Mouse (Mus musculus) intestine, embryonic 16.5 days (tissue): ENCODE results near the gene Lyg1. TPM values are rescaled to one million over a fixed set of nuclear protein-coding genes. Genes with fewer than 3 reads are reported as not detected.
A peak's percentile ranks its signal among the peaks of the same experiment; 100 is the strongest.
"Not testable (repeated sequence)": the region's sequence is repeated elsewhere in the genome, so short reads cannot be mapped to it uniquely, and the experiment has no call there.

Experiments used
- ATAC-seq: fragments of 200-750 bp; cut with Nextera tagmentation; 2 replicates; pipeline ENCODE4 v1.8.0; 2017; ENCODE audit warnings: moderate TSS enrichment, moderate library complexity
- H3K27ac ChIP-seq: fragments of 300-500 bp; sonication (generic); 2 replicates; pipeline ENCODE4 v1.5.1; 2014; ENCODE audit warnings: mild to moderate bottlenecking, low read length
- H3K27me3 ChIP-seq: fragments of 300-500 bp; sonication (generic); replicated peaks from 2 replicates; pipeline ENCODE4 v1.6.1; 2014; ENCODE audit warnings: low read length, control low read depth, mixed read lengths; ENCODE audit not compliant: control insufficient read depth, insufficient read depth
- H3K36me3 ChIP-seq: fragments of 300-500 bp; sonication (generic); 2 replicates; pipeline ENCODE4 v1.6.1; 2014; ENCODE audit warnings: low read length, control low read depth; ENCODE audit not compliant: control insufficient read depth, insufficient read depth
- H3K4me1 ChIP-seq: fragments of 300-500 bp; sonication (generic); 2 replicates; pipeline ENCODE4 v1.6.1; 2014; ENCODE audit warnings: low read length, control low read depth, mixed read lengths; ENCODE audit not compliant: control insufficient read depth, insufficient read depth
- H3K4me2 ChIP-seq: fragments of 300-500 bp; sonication (generic); 2 replicates; pipeline ENCODE4 v1.6.1; 2014; ENCODE audit warnings: low read depth, low read length, control low read depth
- H3K4me3 ChIP-seq: fragments of 300-500 bp; sonication (generic); 2 replicates; pipeline ENCODE4 v1.5.1; 2014; ENCODE audit warnings: mild to moderate bottlenecking, low read length
- H3K9ac ChIP-seq: fragments of 300-500 bp; sonication (generic); 2 replicates; pipeline ENCODE4 v1.6.1; 2014; ENCODE audit warnings: low read depth, low read length
- H3K9me3 ChIP-seq: fragments of 300-500 bp; sonication (generic); 2 replicates; pipeline ENCODE4 v1.6.1; 2016; ENCODE audit warnings: low read length, control low read depth; ENCODE audit not compliant: control insufficient read depth
- WGBS: fragments of 180-500 bp; shearing (Covaris S2); extraction: QIAGEN DNeasy Blood & Tissue Kit; methylation state at CpG from one replicate; pipeline ENCODE4 v1.1.7; 2014; 5-methylcytosine and 5-hydroxymethylcytosine counted together
- polyA plus RNA-seq: library from polyadenylated mRNA; unstranded; fragments of >200 nt; fragmentation: Nextera tagmentation; extraction: Ambion mirVana; gene quantifications from 2 replicates; pipeline ENCODE4 v1.2.1, GENCODE M21; 2015

Gene Lyg1
- polyA plus RNA-seq, 1 experiment from 2014 or later = not detected

GRCm38 (mm10) chr1:37996226-37996625 lies 38.7 kb upstream of the Lyg1 start:
- H3K36me3 ChIP-seq = peaks cover 13% of the 10 kb centered on the region
- H3K4me1 ChIP-seq = peaks cover 17% of the 10 kb centered on the region
- no peaks in the 10 kb centered on the region for H3K27me3 ChIP-seq

GRCm38 (mm10) chr1:37987856-37988255 lies 30.3 kb upstream of the Lyg1 start:
- 77% methylated on average over 5 of the region's 5 CpGs for WGBS
- H3K4me1 ChIP-seq = no peaks in the 10 kb centered on the region
- no peak overlapping the region for H3K27ac ChIP-seq
- H3K4me3 ChIP-seq = no peak overlapping the region
- H3K9ac ChIP-seq = no peak overlapping the region
- H3K4me2 ChIP-seq = no peak overlapping the region
- peaks cover 23% of the 10 kb centered on the region for H3K36me3 ChIP-seq
- no peaks in the 10 kb centered on the region for H3K27me3 ChIP-seq
- H3K9me3 ChIP-seq = no peaks in the 10 kb centered on the region
- no peak for ATAC-seq

More at GRCm38 (mm10) chr1:37996226-37996625, 38.7 kb upstream of the Lyg1 start:
- ATAC-seq = no peak
- Histone ChIP-seq H3K4me2 (peak overlapping the region; percentile 78), H3K9me3 (no peaks in the 10 kb centered on the region), H3K27ac (peak overlapping the region; percentile 92; the same call in 1 of the 2 replicates), H3K9ac (peak overlapping the region; percentile 79), H3K4me3 (peak overlapping the region; percentile 94)
- WGBS = 44% methylated on average over 3 of the region's 3 CpGs

GRCm38 (mm10) chr1:37985764-37986323 lies 28.3 kb upstream of the Lyg1 start:
- H3K36me3 ChIP-seq = peaks cover 16% of the 10 kb centered on the region
- no peak overlapping the region for H3K9ac ChIP-seq
- no peak overlapping the region for H3K4me2 ChIP-seq
- H3K4me3 ChIP-seq = no peak overlapping the region
- no peaks in the 10 kb centered on the region for H3K27me3 ChIP-seq
- H3K27ac ChIP-seq = no peak overlapping the region
- ATAC-seq = no peak
- no peaks in the 10 kb centered on the region for H3K4me1 ChIP-seq
- no peaks in the 10 kb centered on the region for H3K9me3 ChIP-seq
- 84% methylated on average over 9 of the region's 9 CpGs for WGBS

DNA sequence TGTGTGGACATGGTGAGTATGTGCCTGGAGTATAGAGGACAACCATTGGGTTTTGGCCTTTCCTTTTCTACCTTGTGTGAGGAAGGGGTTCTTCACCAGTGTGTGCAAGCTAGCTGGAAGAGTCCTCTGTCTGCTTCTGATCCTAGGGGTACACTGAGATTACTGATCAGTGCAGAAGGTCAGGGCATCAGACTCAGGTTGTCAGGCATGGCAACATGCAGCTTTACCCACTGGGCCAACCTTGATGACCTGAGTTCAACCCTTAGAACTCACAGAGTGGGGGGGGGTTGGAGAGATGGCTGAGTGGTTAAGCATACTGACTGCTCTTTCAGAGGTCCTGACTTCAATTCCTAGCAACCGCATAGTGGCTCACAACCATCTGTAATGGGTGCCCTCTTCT lies 26.8 kb upstream of the Lyg1 start:
- Histone ChIP-seq H3K4me2 (no peak overlapping the region), H3K36me3 (peaks cover 13% of the 10 kb centered on the region), H3K4me1 (no peaks in the 10 kb centered on the region), H3K9me3 (no peaks in the 10 kb centered on the region), H3K27me3 (no peaks in the 10 kb centered on the region), H3K4me3 (no peak overlapping the region), H3K27ac (no peak overlapping the region), H3K9ac (no peak overlapping the region)
- 89% methylated on average over 1 of the region's 1 CpGs for WGBS
- ATAC-seq = no peak

DNA sequence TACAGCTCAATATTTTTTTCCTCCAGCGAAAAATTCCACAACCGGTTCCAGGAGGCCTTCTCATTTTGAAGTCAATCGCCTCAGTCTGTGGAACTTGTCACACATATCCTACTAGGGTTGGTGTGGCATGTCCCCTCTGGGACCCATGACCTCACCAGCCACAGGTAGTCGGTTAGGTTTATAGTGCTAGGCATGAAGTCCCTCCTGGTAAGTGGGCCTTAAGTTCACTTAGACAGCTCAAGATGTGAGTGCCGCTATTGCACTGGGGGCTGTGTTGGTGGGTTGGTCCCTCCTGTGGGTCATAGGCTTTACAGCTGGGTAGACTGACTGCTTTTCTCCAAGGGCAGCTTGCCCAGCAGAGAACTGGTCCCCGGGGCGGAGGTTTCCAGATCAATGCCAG lies 19.7 kb upstream of the Lyg1 start:
- no peak for ATAC-seq
- Histone ChIP-seq H3K9me3 (no peaks in the 10 kb centered on the region), H3K4me1 (no peaks in the 10 kb centered on the region), H3K4me2 (no peak overlapping the region), H3K27me3 (no peaks in the 10 kb centered on the region), H3K27ac (no peak overlapping the region), H3K9ac (no peak overlapping the region), H3K4me3 (no peak overlapping the region), H3K36me3 (no peaks in the 10 kb centered on the region)
- WGBS = 87% methylated on average over 7 of the region's 7 CpGs

DNA sequence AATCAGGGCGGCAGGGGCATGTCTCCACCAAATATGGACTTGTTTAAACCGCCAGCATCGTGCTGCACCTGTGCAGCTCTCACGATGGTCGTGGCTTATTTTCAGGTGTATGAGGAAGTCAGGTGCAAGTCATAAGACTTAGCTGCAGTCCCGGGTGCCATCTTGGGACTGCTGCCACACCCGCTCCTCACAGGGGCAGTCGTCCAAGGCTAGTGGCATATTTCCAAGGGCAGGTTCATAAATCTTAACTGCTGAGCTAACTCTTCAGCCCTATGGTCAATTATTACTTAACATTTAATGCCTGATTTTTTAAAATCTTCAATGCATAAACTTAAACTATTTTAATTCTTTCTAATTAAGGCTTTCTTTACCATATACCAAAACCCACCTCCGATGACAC lies 19.1 kb upstream of the Lyg1 start:
- not testable (repeated sequence) for H3K4me1 ChIP-seq, H3K4me3 ChIP-seq, H3K36me3 ChIP-seq, H3K9me3 ChIP-seq, H3K4me2 ChIP-seq, H3K27me3 ChIP-seq, H3K9ac ChIP-seq, ATAC-seq, H3K27ac ChIP-seq
- 74% methylated on average over 9 of the region's 9 CpGs for WGBS

- H3K27ac ChIP-seq = no peak overlapping the region
- no peak overlapping the region for H3K4me2 ChIP-seq
- H3K4me1 ChIP-seq = no peaks in the 10 kb centered on the region
- H3K9ac ChIP-seq = no peak overlapping the region
- H3K36me3 ChIP-seq = no peaks in the 10 kb centered on the region
- 54% methylated on average over 4 of the region's 4 CpGs for WGBS
- H3K4me3 ChIP-seq = no peak overlapping the region
- no peak for ATAC-seq
- H3K27me3 ChIP-seq = no peaks in the 10 kb centered on the region
- H3K9me3 ChIP-seq = no peaks in the 10 kb centered on the region
Measured at GRCm38 (mm10) chr1:37971520-37971919, 14.0 kb upstream of the Lyg1 start.

DNA sequence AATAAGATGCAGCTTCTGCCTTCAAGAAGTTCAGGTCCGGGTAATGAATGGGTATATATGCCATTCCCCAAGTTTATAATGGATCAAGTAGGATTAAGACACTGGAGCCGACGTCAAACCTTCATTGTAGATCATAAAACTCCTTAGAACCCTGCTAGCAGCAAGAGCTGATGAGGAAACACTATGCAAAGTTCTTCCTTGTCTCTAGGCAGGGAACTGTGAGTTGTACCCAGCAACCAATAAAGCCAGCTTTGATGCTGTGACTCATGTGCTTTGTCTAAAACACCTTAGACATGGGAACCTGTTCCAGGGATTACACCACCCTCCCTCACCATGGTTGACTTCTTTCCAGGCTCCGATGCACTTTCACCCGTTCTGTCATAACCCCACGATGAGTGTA lies 11.2 kb upstream of the Lyg1 start:
- Histone ChIP-seq H3K4me2 (no peak overlapping the region), H3K4me3 (no peak overlapping the region), H3K27me3 (no peaks in the 10 kb centered on the region), H3K27ac (no peak overlapping the region), H3K9me3 (no peaks in the 10 kb centered on the region), H3K36me3 (no peaks in the 10 kb centered on the region), H3K4me1 (no peaks in the 10 kb centered on the region), H3K9ac (no peak overlapping the region)
- 76% methylated on average over 6 of the region's 6 CpGs for WGBS
- ATAC-seq = no peak

DNA sequence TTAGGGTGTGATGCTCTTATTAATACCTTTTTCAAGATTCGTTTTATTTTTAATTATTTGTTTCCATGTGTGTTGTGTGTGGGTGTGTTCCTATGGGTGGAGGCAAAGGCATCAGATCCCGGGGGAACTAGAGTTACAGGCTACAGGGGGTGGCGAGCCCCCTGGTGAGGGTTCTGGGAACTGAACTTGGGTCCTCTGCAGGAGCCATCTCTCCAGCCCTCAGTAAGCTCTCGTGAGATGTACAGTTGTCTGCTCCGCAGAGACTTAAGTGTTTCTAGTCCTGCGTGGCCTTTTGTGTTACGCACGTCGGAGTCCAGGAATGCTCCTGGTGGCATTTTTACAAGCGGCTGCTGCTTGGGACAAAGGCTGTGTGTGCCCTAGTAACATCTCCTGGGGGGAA lies 8.0 kb upstream of the Lyg1 start:
- Histone ChIP-seq H3K9ac (no peak overlapping the region), H3K9me3 (no peaks in the 10 kb centered on the region), H3K4me3 (no peak overlapping the region), H3K4me2 (no peak overlapping the region), H3K4me1 (no peaks in the 10 kb centered on the region), H3K27me3 (no peaks in the 10 kb centered on the region), H3K27ac (no peak overlapping the region), H3K36me3 (no peaks in the 10 kb centered on the region)
- WGBS = 59% methylated on average over 10 of the region's 10 CpGs
- no peak for ATAC-seq

GRCm38 (mm10) chr1:37959486-37959885 lies 1.9 kb upstream of the Lyg1 start:
- no peak overlapping the region for H3K4me2 ChIP-seq
- no peak overlapping the region for H3K4me3 ChIP-seq
- H3K4me1 ChIP-seq = no peaks in the 10 kb centered on the region
- H3K9ac ChIP-seq = no peak overlapping the region
- no peak overlapping the region for H3K27ac ChIP-seq
- H3K9me3 ChIP-seq = no peaks in the 10 kb centered on the region
- WGBS = 73% methylated on average over 5 of the region's 5 CpGs
- no peaks in the 10 kb centered on the region for H3K27me3 ChIP-seq
- no peaks in the 10 kb centered on the region for H3K36me3 ChIP-seq
- no peak for ATAC-seq
